Mouse (Mus musculus) lung, embryonic 15.5 days (tissue): Measurements from ENCODE around the gene Tub. TPM values are rescaled to one million over a fixed set of nuclear protein-coding genes. Genes with fewer than 3 reads are reported as not detected.

Experiments
- polyA plus RNA-seq: library from polyadenylated mRNA; unstranded; fragments of >200 nt; fragmentation: Nextera tagmentation; extraction: Ambion mirVana; gene quantifications from 2 replicates; pipeline ENCODE4 v1.2.1, GENCODE M21; 2015

Tub gene
- polyA plus RNA-seq, 1 experiment from 2014 or later = 1.8 TPM

Other genes with a start within 250 kb of the Tub start
- not detected in 2 replicates for gene Olfr512, start 237.0 kb upstream of the Tub start, polyA plus RNA-seq
- not detected in 2 replicates for gene Olfr513, start 199.4 kb upstream of the Tub start, polyA plus RNA-seq
- gene Olfr514, start 124.3 kb upstream of the Tub start, polyA plus RNA-seq = not detected in 2 replicates
- not detected in 2 replicates for gene Olfr516, start 99.8 kb upstream of the Tub start, polyA plus RNA-seq
- not detected in 2 replicates for gene Olfr517, start 78.0 kb upstream of the Tub start, polyA plus RNA-seq
- not detected in 2 replicates for gene Olfr518, start 65.3 kb upstream of the Tub start, polyA plus RNA-seq
- gene Olfr519, start 55.9 kb upstream of the Tub start, polyA plus RNA-seq = not detected in 2 replicates
- 0.73 and 1.00 TPM in 2 replicates for gene Nlrp10, start 20.2 kb upstream of the Tub start, polyA plus RNA-seq
- gene Eif3f, start 15.9 kb upstream of the Tub start, polyA plus RNA-seq = 86.6 and 87.6 TPM in 2 replicates
- 1.1 and 1.2 TPM in 2 replicates for gene Ric3, start 133.0 kb downstream of the Tub start, polyA plus RNA-seq
- 13.8 and 14.5 TPM in 2 replicates for gene Lmo1, start 224.9 kb downstream of the Tub start, polyA plus RNA-seq